Mouse (Mus musculus): ENCODE measurements around the gene Tcp11l2.

DNA sequence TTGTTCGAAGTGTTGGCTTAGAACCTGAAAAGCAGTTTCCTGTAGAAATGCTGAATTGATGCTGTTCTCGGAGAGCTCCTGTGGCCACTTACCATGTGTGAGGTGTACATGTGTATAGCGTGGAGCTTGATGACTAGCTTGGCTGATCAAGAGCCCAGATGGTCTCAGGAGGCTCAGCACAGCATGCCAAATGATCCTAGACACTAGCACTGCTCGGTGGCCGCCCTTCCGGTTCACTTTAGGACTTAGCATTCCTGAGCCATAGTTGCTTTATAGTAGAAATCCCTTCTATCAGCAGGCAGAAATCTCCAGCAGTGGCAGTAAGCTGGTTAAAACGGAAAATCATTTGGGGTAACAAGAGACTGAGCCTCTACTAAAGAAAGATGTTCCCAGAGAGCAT is 64.4 kb downstream of the Tcp11l2 start:
- TF ChIP-seq POLR2A (IDR thresholded peaks at IDR 0.05; ENCODE audit: borderline replicate concordance, insufficient read depth, low read length), result no peak
- TF ChIP-seq CTCF (IDR thresholded peaks at IDR 0.05; ENCODE audit: borderline replicate concordance, insufficient read depth, low read depth, low read length), result no peak
